Mouse (Mus musculus) spleen, adult 2 months (tissue): ENCODE measurements around the gene Txlnb. TPM values are rescaled to one million over a fixed set of nuclear protein-coding genes. Genes with fewer than 3 reads are reported as not detected.
A peak's percentile ranks its signal among the peaks of the same experiment; 100 is the strongest.

Experiments used
- DNase-seq, 2 experiments: peaks; one replicate each; pipeline versions ENCODE4 v3.0.0 to v3.0.0-alpha.2; 2012 to 2021; ENCODE audit warnings: low spot score in 2 of 2, low read depth in 1 of 2
- H3K27ac ChIP-seq: fragments of 200-500 bp; 2 replicates; pipeline ENCODE4 v1.5.1; 2012; ENCODE audit warnings: low read length, inconsistent platforms; ENCODE audit not compliant: insufficient read depth
- H3K27me3 ChIP-seq: fragments of 200-500 bp; 2 replicates; pipeline ENCODE4 v1.6.1; 2012; ENCODE audit warnings: mild to moderate bottlenecking, moderate library complexity, low read length, inconsistent platforms; ENCODE audit not compliant: control insufficient read depth, insufficient read depth
- H3K36me3 ChIP-seq: fragments of 200-500 bp; 2 replicates; pipeline ENCODE4 v1.6.1; 2012; ENCODE audit warnings: mild to moderate bottlenecking, low read length, inconsistent platforms; ENCODE audit not compliant: control insufficient read depth, insufficient read depth
- H3K4me1 ChIP-seq: fragments of 200-500 bp; 2 replicates; pipeline ENCODE4 v1.6.1; 2011; ENCODE audit warnings: inconsistent platforms; ENCODE audit not compliant: control insufficient read depth, insufficient read depth, insufficient read length
- H3K4me3 ChIP-seq: fragments of 200-500 bp; 2 replicates; pipeline ENCODE4 v1.5.1; 2011; ENCODE audit warnings: mild to moderate bottlenecking, inconsistent platforms; ENCODE audit not compliant: insufficient read depth, insufficient read length; ENCODE audit errors: extremely low read depth
- CTCF ChIP-seq: fragments of 200-500 bp; IDR thresholded peaks from 2 replicates; pipeline ENCODE4 v1.5.1; 2011; ENCODE audit warnings: mild to moderate bottlenecking, inconsistent platforms; ENCODE audit not compliant: insufficient read depth, insufficient read length, insufficient replicate concordance; ENCODE audit errors: extremely low read depth
- POLR2A ChIP-seq: fragments of 200-500 bp; IDR thresholded peaks from 2 replicates; pipeline ENCODE4 v1.6.1; 2011; ENCODE audit warnings: low read depth, low read length, inconsistent platforms
- WGBS: fragments of 180-500 bp; shearing (Covaris S2); methylation state at CpG from one replicate; pipeline ENCODE4 v1.1.7; 2018; 5-methylcytosine and 5-hydroxymethylcytosine counted together
- polyA plus RNA-seq: library from polyadenylated mRNA; depleted of rRNA; stranded (reverse); fragments of >200 nt; gene quantifications from 2 replicates; pipeline ENCODE4 v1.2.3, GENCODE M21; 2012; rRNA removed

The Txlnb gene
- 0.08 and 0.11 TPM in 2 replicates for polyA plus RNA-seq

- H3K4me1 ChIP-seq: peaks cover 6% of the 10 kb centered on the region; the same call in 1 of the 2 replicates
- peak within 1 kb of the TSS; percentile 7; the same call in 1 of the 2 replicates for H3K4me3 ChIP-seq
- H3K36me3 ChIP-seq: no peaks in the 10 kb centered on the region
- peak within 1 kb of the TSS; percentile 2; the same call in 1 of the 2 replicates for H3K27ac ChIP-seq
- no peak for TF ChIP-seq POLR2A
- TF ChIP-seq CTCF: no peak
- no peaks in the 10 kb centered on the region for H3K27me3 ChIP-seq
- 10% methylated on average over 12 of the region's 13 CpGs for WGBS
- peak; percentile 45 to 65 for DNase-seq
These were observed at the start of gene Txlnb for GRCm38 (mm10) chr10:17795767-17796631. Txlnb (plus strand) TSS chr10:17796226.

GRCm38 (mm10) chr10:17752478-17752877 is 43.5 kb upstream of the Txlnb start:
- Histone ChIP-seq H3K27ac (no peak overlapping the region), H3K4me1 (no peaks in the 10 kb centered on the region), H3K27me3 (no peaks in the 10 kb centered on the region), H3K4me3 (no peak overlapping the region), H3K36me3 (no peaks in the 10 kb centered on the region)
- 88% methylated on average over 5 of the region's 5 CpGs for WGBS
- no peak for DNase-seq
- TF ChIP-seq POLR2A: no peak
- TF ChIP-seq CTCF: no peak

GRCm38 (mm10) chr10:17759772-17760171 is 36.3 kb upstream of the Txlnb start:
- 87% methylated on average over 3 of the region's 3 CpGs for WGBS
- Histone ChIP-seq H3K4me1 (no peaks in the 10 kb centered on the region), H3K36me3 (no peaks in the 10 kb centered on the region), H3K27me3 (no peaks in the 10 kb centered on the region), H3K27ac (no peak overlapping the region), H3K4me3 (no peak overlapping the region)
- no peak for DNase-seq
- no peak for TF ChIP-seq CTCF
- TF ChIP-seq POLR2A: no peak

GRCm38 (mm10) chr10:17760750-17761613 is 35.0 kb upstream of the Txlnb start:
- no peak overlapping the region for H3K4me3 ChIP-seq
- H3K27ac ChIP-seq: no peak overlapping the region
- no peaks in the 10 kb centered on the region for H3K27me3 ChIP-seq
- no peaks in the 10 kb centered on the region for H3K4me1 ChIP-seq
- 88% methylated on average over 9 of the region's 9 CpGs for WGBS
- DNase-seq: no peak
- TF ChIP-seq CTCF (no peak), POLR2A (no peak)
- H3K36me3 ChIP-seq: no peaks in the 10 kb centered on the region

GRCm38 (mm10) chr10:17761652-17762051 is 34.4 kb upstream of the Txlnb start:
- no peak for TF ChIP-seq POLR2A
- TF ChIP-seq CTCF: no peak
- WGBS: 67% methylated on average over 1 of the region's 1 CpGs
- Histone ChIP-seq H3K36me3 (no peaks in the 10 kb centered on the region), H3K27me3 (no peaks in the 10 kb centered on the region), H3K4me1 (no peaks in the 10 kb centered on the region), H3K4me3 (no peak overlapping the region), H3K27ac (no peak overlapping the region)
- DNase-seq: no peak

GRCm38 (mm10) chr10:17762946-17763345 is 33.1 kb upstream of the Txlnb start:
- 93% methylated on average over 8 of the region's 8 CpGs for WGBS
- Histone ChIP-seq H3K36me3 (no peaks in the 10 kb centered on the region), H3K4me1 (no peaks in the 10 kb centered on the region), H3K27ac (no peak overlapping the region), H3K27me3 (no peaks in the 10 kb centered on the region), H3K4me3 (no peak overlapping the region)
- no peak for DNase-seq
- TF ChIP-seq POLR2A: no peak
- TF ChIP-seq CTCF: no peak

- WGBS: 76% methylated on average over 5 of the region's 5 CpGs
These were observed 26.2 kb upstream of the Txlnb start for GRCm38 (mm10) chr10:17769856-17770255.

More at GRCm38 (mm10) chr10:17769856-17770255, 26.2 kb upstream of the Txlnb start:
- DNase-seq: no peak
- TF ChIP-seq POLR2A (no peak), CTCF (no peak)
- Histone ChIP-seq H3K27ac (no peak overlapping the region), H3K36me3 (no peaks in the 10 kb centered on the region), H3K4me1 (peaks cover 3% of the 10 kb centered on the region; the same call in 1 of the 2 replicates), H3K27me3 (no peaks in the 10 kb centered on the region), H3K4me3 (no peak overlapping the region)
